Mouse (Mus musculus): Measurements from ENCODE around the gene Rasl12.

DNA sequence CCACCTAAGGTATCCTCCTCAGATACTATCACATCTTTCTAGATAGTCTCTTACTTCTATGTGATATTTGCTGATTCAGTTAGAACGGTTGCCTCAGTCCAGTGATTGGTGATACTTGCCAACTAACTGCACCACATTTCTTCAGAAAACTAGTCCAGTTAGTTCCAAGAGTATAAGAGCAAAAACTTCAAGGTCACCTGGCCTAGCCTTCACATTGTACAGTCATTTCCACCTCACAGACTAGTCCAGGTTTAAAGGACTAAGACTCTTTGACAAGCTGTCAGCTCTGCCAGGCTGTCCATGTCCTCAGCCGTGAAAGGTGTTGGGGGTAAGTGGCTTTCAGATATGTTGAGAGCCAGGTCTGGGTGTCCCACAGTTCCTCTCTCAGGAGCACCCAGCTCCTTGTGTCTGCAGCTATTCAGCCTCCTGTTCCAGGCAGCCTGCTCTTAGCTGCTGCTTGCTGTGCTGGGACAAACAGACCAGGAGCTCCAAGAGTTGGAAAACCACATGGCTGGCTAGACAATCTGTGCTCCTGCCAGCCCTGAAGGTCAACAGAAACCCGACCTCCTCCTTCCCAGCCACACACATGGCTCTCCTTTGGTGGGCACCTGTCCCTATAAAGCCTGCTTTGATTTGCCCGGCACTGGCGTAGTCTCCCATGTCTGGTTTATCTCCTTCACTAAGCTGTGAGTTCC lies 23.7 kb upstream of the Rasl12 start:
- no peak for TF ChIP-seq CTCF (IDR thresholded peaks at IDR 0.05; ENCODE audit: low read depth)
- no peak for TF ChIP-seq EP300 (IDR thresholded peaks at IDR 0.05; ENCODE audit: low read depth)
